Mouse (Mus musculus) olfactory bulb, adult 2 months (tissue): ENCODE results near the gene Hist1h4c.

Source experiments
- CTCF ChIP-seq: fragments of 200-500 bp; IDR thresholded peaks from 2 replicates; pipeline ENCODE4 v1.5.1; 2012; ENCODE audit warnings: low read depth, mild to moderate bottlenecking, low read length, moderate library complexity; ENCODE audit not compliant: insufficient read depth
- POLR2A ChIP-seq: fragments of 200-500 bp; IDR thresholded peaks from 2 replicates; pipeline ENCODE4 v1.6.1; 2012; ENCODE audit warnings: mild to moderate bottlenecking, low read depth, low read length, moderate library complexity; ENCODE audit not compliant: insufficient read depth

GRCm38 (mm10) chr13:23702220-23702619 lies 4.0 kb upstream of the Hist1h4c start:
- TF ChIP-seq CTCF (no peak), POLR2A (no peak)
